Mouse (Mus musculus) stomach, postnatal 0 days (tissue): ENCODE results near the gene Fbxo21.

Experiments used
- CTCF ChIP-seq: IDR thresholded peaks from 2 replicates; pipeline ENCODE4 v1.5.1; 2016; ENCODE audit warnings: antibody characterized with exemption, low read depth, mild to moderate bottlenecking, moderate library complexity
- EP300 ChIP-seq: optimal IDR thresholded peaks from 2 replicates; pipeline ENCODE3; 2016; ENCODE audit warnings: antibody characterized with exemption

- TF ChIP-seq CTCF (no peak), EP300 (no peak)
These were observed 50.7 kb downstream of the Fbxo21 start for GRCm38 (mm10) chr5:118027101-118027697.
